In genomic region chr3:33993421-33994126, GRCm38 (mm10) we compare ENCODE assay signal across 19 mouse cellular contexts. TPM values are rescaled to one million over a fixed set of nuclear protein-coding genes. Genes with fewer than 3 reads are reported as not detected.
DNase-seq lines count a peak whose midpoint lies in the region; ATAC-seq lines count a peak whose summit lies in the region.
"Had no signal": no experiment of that assay in that cellular context is flagged by ENCODE, and none has a peak within 500 bp of the region (broad histone marks: within the 10 kb centered on the region; RNA-seq: fewer than 3 reads in every experiment).

No protein-coding gene starts in this region.

- H3K36me3 ChIP-seq in heart, embryonic 16.5 days (ENCODE audit: control insufficient read depth, insufficient read depth): no peaks in the 10 kb centered on the region
- no peaks in the 10 kb centered on the region for H3K36me3 ChIP-seq in forebrain, embryonic 14.5 days (ENCODE audit: control insufficient read depth, insufficient read depth, low read length)
- no peaks in the 10 kb centered on the region for H3K36me3 ChIP-seq in midbrain, embryonic 11.5 days (ENCODE audit: control insufficient read depth, insufficient read depth, low read length)
- H3K36me3 ChIP-seq: embryonic facial prominence, embryonic 13.5 days; neural tube, embryonic 12.5 days had no signal

- no peaks in the 10 kb centered on the region for H3K9me3 ChIP-seq in heart, embryonic 16.5 days (replicated peaks; ENCODE audit: control insufficient read depth, low read length)
- no peaks in the 10 kb centered on the region for H3K9me3 ChIP-seq in forebrain, embryonic 14.5 days (replicated peaks; ENCODE audit: control insufficient read depth, low read length)
- no peaks in the 10 kb centered on the region for H3K9me3 ChIP-seq in midbrain, embryonic 11.5 days (ENCODE audit: control insufficient read depth, low read length)
- H3K9me3 ChIP-seq: embryonic facial prominence, embryonic 13.5 days; neural tube, embryonic 12.5 days had no signal

- H3K27ac ChIP-seq in heart, embryonic 16.5 days (ENCODE audit: low read length): peak overlapping the region; percentile 87
- H3K27ac ChIP-seq in forebrain, embryonic 14.5 days (ENCODE audit: low read depth, low read length): no peak overlapping the region
- H3K27ac ChIP-seq in midbrain, embryonic 11.5 days (ENCODE audit: low read depth, low read length): no peak overlapping the region
- H3K27ac ChIP-seq: embryonic facial prominence, embryonic 13.5 days; neural tube, embryonic 12.5 days had no signal

- H3K4me2 ChIP-seq in heart, embryonic 16.5 days (ENCODE audit: low read depth, low read length): peak overlapping the region; percentile 26
- H3K4me2 ChIP-seq in forebrain, embryonic 14.5 days (ENCODE audit: low read length): no peak overlapping the region
- no peak overlapping the region for H3K4me2 ChIP-seq in midbrain, embryonic 11.5 days
- H3K4me2 ChIP-seq: embryonic facial prominence, embryonic 13.5 days; neural tube, embryonic 12.5 days had no signal

- peaks cover 26% of the 10 kb centered on the region for H3K4me1 ChIP-seq in heart, embryonic 16.5 days (ENCODE audit: control insufficient read depth, insufficient read depth, low read length)
- H3K4me1 ChIP-seq in forebrain, embryonic 14.5 days (ENCODE audit: control insufficient read depth, insufficient read depth, low read length): no peaks in the 10 kb centered on the region
- no peaks in the 10 kb centered on the region for H3K4me1 ChIP-seq in midbrain, embryonic 11.5 days (ENCODE audit: control insufficient read depth, insufficient read depth, low read length)
- H3K4me1 ChIP-seq: embryonic facial prominence, embryonic 13.5 days; megakaryocyte, embryonic 14.5 days had no signal

- DNase-seq in heart, adult 11 months: peak; percentile 90
- no peak for DNase-seq in heart, postnatal 25 days (ENCODE audit: low spot score)
- DNase-seq in heart, adult 8-10 months (ENCODE audit: low spot score): peak; percentile 30
- no peak for DNase-seq in forebrain, embryonic 14.5 days (ENCODE audit: low spot score)
- no peak for DNase-seq in right cerebral cortex, postnatal 14 days
- no peak for DNase-seq in midbrain, embryonic 11.5 days (ENCODE audit: low spot score, missing footprints)
- DNase-seq: adrenal gland, postnatal 14 days; cerebellum, adult 18-20 months; kidney, adult 18-20 months; kidney, postnatal 25 days; liver; liver, postnatal 0 days; lung, postnatal 14 days; right cerebral cortex, postnatal 25 days; thymus, postnatal 25 days had no signal

- intact Hi-C loops in heart, postnatal 25 days (cut with DNase I): no loop called here

- WGBS in heart, embryonic 16.5 days: 64% methylated on average over 14 of the region's 14 CpGs
- WGBS in forebrain, embryonic 14.5 days: 92% methylated on average over 14 of the region's 14 CpGs
- 94% methylated on average over 14 of the region's 14 CpGs for WGBS in midbrain, embryonic 11.5 days

- H3K9ac ChIP-seq in heart, embryonic 16.5 days (ENCODE audit: low read length): no peak overlapping the region
- H3K9ac ChIP-seq in forebrain, embryonic 14.5 days (ENCODE audit: low read length): no peak overlapping the region
- H3K9ac ChIP-seq in midbrain, embryonic 11.5 days (ENCODE audit: low read length): no peak overlapping the region
- H3K9ac ChIP-seq: embryonic facial prominence, embryonic 13.5 days; liver, postnatal 0 days; neural tube, embryonic 12.5 days had no signal

- no peak overlapping the region for H3K4me3 ChIP-seq in heart, embryonic 16.5 days (ENCODE audit: low read length)
- no peak overlapping the region for H3K4me3 ChIP-seq in forebrain, embryonic 14.5 days (ENCODE audit: low read depth, low read length)
- no peak overlapping the region for H3K4me3 ChIP-seq in midbrain, embryonic 11.5 days (ENCODE audit: low read depth, low read length)
- H3K4me3 ChIP-seq: embryonic facial prominence, embryonic 13.5 days; megakaryocyte, embryonic 14.5 days; neural tube, embryonic 12.5 days had no signal

- no peak for ATAC-seq in heart, embryonic 16.5 days (replicated peaks; ENCODE audit: extremely low read depth, insufficient read depth, low FRiP score)
- ATAC-seq in forebrain, embryonic 14.5 days: no peak
- ATAC-seq in midbrain, embryonic 11.5 days (ENCODE audit: low FRiP score): no peak
- ATAC-seq: liver, postnatal 0 days had no signal

- no peaks in the 10 kb centered on the region for H3K27me3 ChIP-seq in heart, embryonic 16.5 days (ENCODE audit: control insufficient read depth, insufficient read depth, low read length)
- H3K27me3 ChIP-seq in forebrain, embryonic 14.5 days (replicated peaks; ENCODE audit: control insufficient read depth, insufficient read depth, low read length): no peaks in the 10 kb centered on the region
- no peaks in the 10 kb centered on the region for H3K27me3 ChIP-seq in midbrain, embryonic 11.5 days (ENCODE audit: control insufficient read depth, insufficient read depth, low read length)
- H3K27me3 ChIP-seq: embryonic facial prominence, embryonic 13.5 days; megakaryocyte, embryonic 14.5 days; neural tube, embryonic 12.5 days had no signal

RNA-seq across cellular contexts. Expression of gene Fxr1, which starts 26.2 kb away (rescaled TPM):
- total RNA-seq in heart, postnatal 25 days (2021): 100 to 1,000 TPM; 164 to 192 TPM
- total RNA-seq in heart, adult 8-10 months (2022): 100 to 1,000 TPM; 186 to 210 (median 200) TPM
- polyA plus RNA-seq in heart, embryonic 16.5 days (2015; fragmentation: Nextera tagmentation; extraction: Ambion mirVana): 67.4 and 73.1 TPM in 2 replicates
- polyA plus RNA-seq in forebrain, embryonic 14.5 days (2014; fragmentation: Nextera tagmentation; extraction: Ambion mirVana): 45.5 and 47.0 TPM in 2 replicates
- polyA plus RNA-seq in midbrain, embryonic 11.5 days (2014; fragmentation: Nextera tagmentation; extraction: Ambion mirVana): 72.9 and 78.5 TPM in 2 replicates

Comparison
In these comparisons a context has a peak if more than half of its experiments do, and no peak if none do; other contexts are left out.
1. DNase-seq: peak in heart, adult 11 months (single experiment) and heart, adult 8-10 months (single experiment); none in heart, postnatal 25 days (single experiment), forebrain, embryonic 14.5 days (single experiment), right cerebral cortex, postnatal 14 days (single experiment) and midbrain, embryonic 11.5 days (single experiment).